Mouse (Mus musculus): ENCODE data around the gene Zfp853. TPM values are rescaled to one million over a fixed set of nuclear protein-coding genes. Genes with fewer than 3 reads are reported as not detected.
A peak's percentile ranks its signal among the peaks of the same experiment; 100 is the strongest.

Gene Zfp853
- total and polyA plus RNA-seq, 3 experiments, result 0.21 TPM; not detected in 2

DNA sequence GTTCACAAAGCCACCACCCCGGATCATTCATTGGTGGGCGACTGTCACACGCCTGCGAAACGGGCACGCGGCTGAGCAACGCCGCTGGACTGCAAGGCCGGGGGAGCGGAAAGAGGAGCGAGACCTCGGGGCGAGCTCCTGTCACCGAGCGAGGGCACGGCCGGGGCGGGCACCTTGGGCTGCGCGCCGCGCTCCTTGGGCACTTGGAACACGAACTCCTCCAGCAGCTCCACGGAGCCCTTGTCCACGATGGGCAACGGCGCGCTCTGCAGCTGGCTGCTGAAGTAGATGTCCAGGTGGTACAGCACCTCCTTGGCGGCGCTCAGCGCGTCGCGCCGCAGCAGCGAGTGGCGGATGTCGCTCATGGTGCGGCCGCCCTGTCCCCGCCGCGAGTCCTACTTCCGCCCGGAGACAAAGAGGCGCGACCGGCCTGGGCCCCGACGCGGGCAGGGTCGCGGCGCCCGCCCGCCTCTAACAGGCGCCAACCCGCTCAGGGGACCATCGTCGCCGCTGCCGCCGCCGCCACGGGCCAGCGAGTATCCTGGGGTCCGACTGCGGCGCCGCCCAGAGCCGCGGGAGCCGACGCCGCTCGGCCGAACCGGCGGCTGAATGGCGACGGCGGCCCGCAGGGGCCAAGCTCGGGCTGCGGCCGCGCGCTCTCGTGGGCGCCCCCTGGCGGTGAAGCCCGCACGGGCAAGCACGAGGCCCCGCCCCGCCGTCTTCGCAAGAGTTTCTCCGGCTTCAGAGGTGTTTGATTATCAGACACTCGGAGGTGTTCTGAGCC lies 21.5 kb upstream of the Zfp853 start, which contains the start of gene E130309D02Rik:
Gene E130309D02Rik (minus strand): TSS at position 631 of the 784 bp plus-strand sequence.
- H3K4me2 ChIP-seq (ENCODE audit: insufficient read depth, low read depth, poor library complexity, severe bottlenecking), result peak within 1 kb of the TSS; percentile 94
- peaks cover 5 to 30% of the 10 kb centered on the region in 2 experiments; a peak in 3 of 4 replicates for H3K4me1 ChIP-seq (ENCODE audit: control insufficient read depth in 1 of 2, insufficient read depth in 2 of 2)
- H3K27me3 ChIP-seq (replicated peaks), result no peaks in the 10 kb centered on the region
- peak; percentile 68 for DNase-seq (ENCODE audit: extremely low read depth)
- H3K79me2 ChIP-seq (replicated peaks; ENCODE audit: control insufficient read depth, extremely low read depth, insufficient read depth, poor library complexity, severe bottlenecking), result peaks cover 21% of the 10 kb centered on the region
- H3K9ac ChIP-seq (ENCODE audit: insufficient read depth, low read depth), result peak within 1 kb of the TSS; percentile 84
- dilution Hi-C loops (cut with MboI; ENCODE audit: extremely low pct_ligation_motif_present, extremely low pct_unique_long_range_greater_than_20kb, low sequenced_read_pairs) (no loop called here), in situ Hi-C loops (cut with MboI; ENCODE audit: low pct_ligation_motif_present, low pct_unique_long_range_greater_than_20kb, low sequenced_read_pairs) (no loop called here)
- peak within 1 kb of the TSS; percentile 68 for H3K27ac ChIP-seq (ENCODE audit: insufficient read depth, low read depth)
- H3K9me3 ChIP-seq (replicated peaks; ENCODE audit: low read length), result no peaks in the 10 kb centered on the region
- H3K4me3 ChIP-seq (replicated peaks in 1 of 3; ENCODE audit: low read depth in 2 of 3, low read length in 2 of 3, poor library complexity in 1 of 3), result peak within 1 kb of the TSS; percentile 77 to 94 (median 89)
- peaks cover 49 to 77% of the 10 kb centered on the region in 2 experiments for H3K36me3 ChIP-seq (replicated peaks in 1 of 2; ENCODE audit: control insufficient read depth in 1 of 2, insufficient read depth in 1 of 2, low read length in 1 of 2)
- TF ChIP-seq MXI1 (IDR thresholded peaks at IDR 0.05; ENCODE audit: low read depth, low read length) (peak; percentile 67), JUN (IDR thresholded peaks at IDR 0.05; ENCODE audit: insufficient read depth, low read depth, low read length) (no peak), MAX (IDR thresholded peaks at IDR 0.05; ENCODE audit: low read length) (peak; percentile 59), PAX5 (IDR thresholded peaks at IDR 0.05; ENCODE audit: low read length) (no peak), ZMIZ1 (IDR thresholded peaks at IDR 0.05; ENCODE audit: low read depth, low read length) (peak; percentile 64; the same call in 1 of the 2 replicates), GABPA (IDR thresholded peaks at IDR 0.05; ENCODE audit: insufficient replicate concordance, low read depth, low read length) (no peak), POLR2A (IDR thresholded peaks at IDR 0.05; ENCODE audit: low read depth, low read length) (peak; percentile 83), IRF4 (IDR thresholded peaks at IDR 0.05; ENCODE audit: low read depth, low read length) (no peak), BHLHE40 (IDR thresholded peaks at IDR 0.05; ENCODE audit: low read depth, low read length) (0 out of 2 replicates have a peak, but pooled peaks have one; percentile 24), RAD21 (IDR thresholded peaks at IDR 0.05; ENCODE audit: low read depth, low read length) (no peak; the same call in 1 of the 2 replicates), MAZ (IDR thresholded peaks at IDR 0.05; ENCODE audit: low read depth, low read length) (no peak), SIN3A (IDR thresholded peaks at IDR 0.05; ENCODE audit: low read length) (peak; percentile 66), ETS1 (conservative IDR thresholded peaks at IDR 0.05; ENCODE audit: low read depth, low read length) (no peak), SMC3 (IDR thresholded peaks at IDR 0.05; ENCODE audit: low read depth, low read length) (no peak), UBTF (IDR thresholded peaks at IDR 0.05; ENCODE audit: low read depth, low read length) (peak; percentile 84), ZNF384 (IDR thresholded peaks at IDR 0.05; ENCODE audit: low read depth, low read length) (no peak), TBP (conservative IDR thresholded peaks at IDR 0.05; ENCODE audit: low read depth, low read length) (no peak), CHD2 (IDR thresholded peaks at IDR 0.05; ENCODE audit: low read length) (no peak), E2F4 (IDR thresholded peaks at IDR 0.05; ENCODE audit: insufficient replicate concordance, low read depth, low read length) (no peak), JUND (conservative IDR thresholded peaks at IDR 0.05; ENCODE audit: low read depth, low read length) (no peak), CHD1 (IDR thresholded peaks at IDR 0.05; ENCODE audit: low read depth, low read length) (no peak), MAFK (IDR thresholded peaks at IDR 0.05; ENCODE audit: insufficient replicate concordance, low read length) (no peak), NELFE (IDR thresholded peaks at IDR 0.05; ENCODE audit: low read depth, low read length) (peak; percentile 90), CTCF (conservative IDR thresholded peaks at IDR 0.05 in 1 of 2, IDR thresholded peaks at IDR 0.05 in 1 of 2; ENCODE audit: low read depth in 2 of 2, low read length in 2 of 2) (peak; percentile 24 to 80; a peak in 2 of 4 replicates), ELF1 (IDR thresholded peaks at IDR 0.05; ENCODE audit: low read depth, low read length) (peak; percentile 85), ZC3H11A (IDR thresholded peaks at IDR 0.05; ENCODE audit: low read depth, low read length) (no peak), USF1 (IDR thresholded peaks at IDR 0.05; ENCODE audit: low read depth, low read length) (no peak), HCFC1 (IDR thresholded peaks at IDR 0.05; ENCODE audit: low read depth, low read length) (peak; percentile 60), TCF12 (IDR thresholded peaks at IDR 0.05; ENCODE audit: low read depth, low read length) (peak; percentile 63; the same call in 1 of the 2 replicates), MYC (IDR thresholded peaks at IDR 0.05; ENCODE audit: low read depth, low read length) (peak; percentile 48; the same call in 1 of the 2 replicates), KAT2A (IDR thresholded peaks at IDR 0.05; ENCODE audit: insufficient replicate concordance, low read length) (peak; percentile 55; the same call in 1 of the 2 replicates), RCOR1 (conservative IDR thresholded peaks at IDR 0.05; ENCODE audit: low read depth, low read length) (no peak), USF2 (conservative IDR thresholded peaks at IDR 0.05; ENCODE audit: low read depth, low read length) (no peak), MEF2A (IDR thresholded peaks at IDR 0.05; ENCODE audit: borderline replicate concordance, low read depth, low read length) (no peak; the same call in 1 of the 2 replicates), NRF1 (IDR thresholded peaks at IDR 0.05; ENCODE audit: low read depth, low read length) (0 out of 2 replicates have a peak, but pooled peaks have one; percentile 25), POLR2AphosphoS2 (IDR thresholded peaks at IDR 0.05; ENCODE audit: low read depth, low read length) (0 out of 2 replicates have a peak, but pooled peaks have one; percentile 41), EP300 (IDR thresholded peaks at IDR 0.05; ENCODE audit: low read length) (no peak), ZKSCAN1 (IDR thresholded peaks at IDR 0.05; ENCODE audit: borderline replicate concordance, low read depth, low read length) (no peak)

All from CH12.LX (cell line).